Mouse (Mus musculus) CH12.LX (cell line): ENCODE results near the gene Pawr. TPM values are rescaled to one million over a fixed set of nuclear protein-coding genes. Genes with fewer than 3 reads are reported as not detected.

Experiments used
- DNase-seq: peaks from one replicate; pipeline ENCODE4 v3.0.0-alpha.2; 2013; ENCODE audit errors: extremely low read depth
- H3K27ac ChIP-seq: 2 replicates; pipeline ENCODE4 v1.5.1; 2012; ENCODE audit warnings: low read depth, mild to moderate bottlenecking, control low read depth, moderate library complexity; ENCODE audit not compliant: insufficient read depth
- H3K27me3 ChIP-seq: replicated peaks from 2 replicates; pipeline ENCODE3; 2012; ENCODE audit warnings: inconsistent platforms
- H3K36me3 ChIP-seq, 2 experiments: replicated peaks in 1 of 2; 2 replicates each; pipeline versions ENCODE3 to v1.6.1; 2012; ENCODE audit warnings: inconsistent platforms in 1 of 2, low read length in 1 of 2, mild to moderate bottlenecking in 1 of 2, mixed read lengths in 1 of 2, moderate library complexity in 1 of 2; ENCODE audit not compliant: control insufficient read depth in 1 of 2, insufficient read depth in 1 of 2
- H3K4me1 ChIP-seq, 2 experiments: 2 replicates each; pipeline ENCODE4 v1.6.1; 2012; ENCODE audit warnings: inconsistent platforms in 1 of 2, moderate library complexity in 1 of 2; ENCODE audit not compliant: insufficient read depth in 2 of 2, control insufficient read depth in 1 of 2
- H3K4me2 ChIP-seq: 2 replicates; pipeline ENCODE4 v1.6.1; 2012; ENCODE audit warnings: low read depth, mild to moderate bottlenecking, control low read depth; ENCODE audit not compliant: poor library complexity, insufficient read depth, severe bottlenecking
- H3K4me3 ChIP-seq, 3 experiments: fragments of 150-350 bp in 1 of 3; sonication (generic) in 1 of 3; replicated peaks in 1 of 3; 2 replicates each; pipeline versions ENCODE3 to v1.5.1; 2011 to 2012; ENCODE audit warnings: low read depth in 2 of 3, low read length in 2 of 3, mild to moderate bottlenecking in 2 of 3, moderate library complexity in 2 of 3, control low read depth in 1 of 3, improper control_type of control experiment in 1 of 3, inconsistent platforms in 1 of 3, mixed read lengths in 1 of 3; ENCODE audit not compliant: poor library complexity in 1 of 3
- H3K79me2 ChIP-seq: replicated peaks from 2 replicates; pipeline ENCODE4 v1.6.1; 2012; ENCODE audit warnings: mild to moderate bottlenecking, moderate library complexity; ENCODE audit not compliant: control insufficient read depth, poor library complexity, insufficient read depth, severe bottlenecking; ENCODE audit errors: extremely low read depth
- H3K9ac ChIP-seq: 2 replicates; pipeline ENCODE4 v1.6.1; 2012; ENCODE audit warnings: low read depth, mild to moderate bottlenecking, control low read depth, moderate library complexity; ENCODE audit not compliant: insufficient read depth
- H3K9me3 ChIP-seq: replicated peaks from 2 replicates; pipeline ENCODE3; 2012; ENCODE audit warnings: low read length, inconsistent platforms, mixed read lengths
- BHLHE40 ChIP-seq: IDR thresholded peaks from 2 replicates; pipeline ENCODE4 v1.6.1; 2011; ENCODE audit warnings: mild to moderate bottlenecking, low read depth, low read length, improper control_type of control experiment
- CHD2 ChIP-seq: IDR thresholded peaks from 2 replicates; pipeline ENCODE4 v1.6.1; 2011; ENCODE audit warnings: low read length, improper control_type of control experiment
- ELF1 ChIP-seq: IDR thresholded peaks from 2 replicates; pipeline ENCODE4 v1.6.1; 2014; ENCODE audit warnings: low read depth, mild to moderate bottlenecking, inconsistent platforms, low read length, improper control_type of control experiment
- ETS1 ChIP-seq: conservative IDR thresholded peaks from 2 replicates; pipeline ENCODE4 v1.6.1; 2012; ENCODE audit warnings: low read depth, mild to moderate bottlenecking, inconsistent platforms, low read length, improper control_type of control experiment, moderate library complexity
- GABPA ChIP-seq: IDR thresholded peaks from 2 replicates; pipeline ENCODE4 v1.6.1; 2012; ENCODE audit warnings: low read depth, low read length, improper control_type of control experiment, inconsistent platforms; ENCODE audit not compliant: insufficient replicate concordance
- JUN ChIP-seq: IDR thresholded peaks from 2 replicates; pipeline ENCODE4 v1.6.1; 2011; ENCODE audit warnings: low read depth, mild to moderate bottlenecking, low read length, improper control_type of control experiment, moderate library complexity; ENCODE audit not compliant: insufficient read depth
- JUND ChIP-seq: conservative IDR thresholded peaks from 2 replicates; pipeline ENCODE4 v1.6.1; 2011; ENCODE audit warnings: low read depth, low read length, improper control_type of control experiment
- MAX ChIP-seq: IDR thresholded peaks from 2 replicates; pipeline ENCODE4 v1.6.1; 2011; ENCODE audit warnings: low read length, improper control_type of control experiment
- MAZ ChIP-seq: IDR thresholded peaks from 2 replicates; pipeline ENCODE4 v1.6.1; 2012; ENCODE audit warnings: low read depth, mild to moderate bottlenecking, inconsistent platforms, low read length, improper control_type of control experiment, moderate library complexity
- MXI1 ChIP-seq: IDR thresholded peaks from 2 replicates; pipeline ENCODE4 v1.6.1; 2011; ENCODE audit warnings: mild to moderate bottlenecking, low read depth, low read length, improper control_type of control experiment
- MYC ChIP-seq: IDR thresholded peaks from 2 replicates; pipeline ENCODE4 v1.6.1; 2011; ENCODE audit warnings: low read depth, mild to moderate bottlenecking, improper control_type of control experiment, low read length
- NELFE ChIP-seq: IDR thresholded peaks from 2 replicates; pipeline ENCODE4 v1.6.1; 2011; ENCODE audit warnings: low read depth, low read length, improper control_type of control experiment
- NRF1 ChIP-seq: IDR thresholded peaks from 2 replicates; pipeline ENCODE4 v1.6.1; 2014; ENCODE audit warnings: low read depth, mild to moderate bottlenecking, inconsistent platforms, low read length, improper control_type of control experiment, moderate library complexity
- PAX5 ChIP-seq: IDR thresholded peaks from 2 replicates; pipeline ENCODE4 v1.6.1; 2012; ENCODE audit warnings: low read length, inconsistent platforms, mixed read lengths
- SMC3 ChIP-seq: IDR thresholded peaks from 2 replicates; pipeline ENCODE4 v1.6.1; 2011; ENCODE audit warnings: low read depth, low read length, improper control_type of control experiment
- ZC3H11A ChIP-seq: IDR thresholded peaks from 2 replicates; pipeline ENCODE4 v1.6.1; 2012; ENCODE audit warnings: low read depth, mild to moderate bottlenecking, inconsistent platforms, low read length, improper control_type of control experiment
- dilution Hi-C: fragments of 300-500 bp; cut with MboI; formaldehyde crosslinking; loops from 2 replicates; pipeline ENCODE4 v1.14.3; 2020; ENCODE audit warnings: low sequenced_read_pairs; ENCODE audit not compliant: extremely low pct_unique_long_range_greater_than_20kb, extremely low pct_ligation_motif_present
- in situ Hi-C: fragments of 300-500 bp; cut with MboI; formaldehyde crosslinking; loops from 3 replicates; pipeline ENCODE4 v1.14.3; 2019; ENCODE audit warnings: low sequenced_read_pairs, low pct_ligation_motif_present, low pct_unique_long_range_greater_than_20kb, mixed read lengths
- polyA plus RNA-seq: library from polyadenylated mRNA; unstranded; fragments of >175 nt; gene quantifications from 2 replicates; pipeline ENCODE4 v1.2.1, GENCODE M21; 2012; ENCODE audit warnings: low read depth; ENCODE audit not compliant: insufficient read length
- total RNA-seq, 2 experiments: library from RNA; depleted of rRNA; stranded (reverse); fragments of 300-350 nt in 1 of 2; fragments of >200 nt in 1 of 2; gene quantifications; 2 replicates each; pipeline ENCODE4 v1.2.3; 2012 to 2014

Gene Pawr
- total and polyA plus RNA-seq, 3 experiments: not detected

- no peaks in the 10 kb centered on the region for H3K79me2 ChIP-seq
- H3K9ac ChIP-seq: no peak overlapping the region
- dilution Hi-C loops (no loop called here), in situ Hi-C loops (no loop called here)
- H3K9me3 ChIP-seq: no peaks in the 10 kb centered on the region
- no peaks in the 10 kb centered on the region for H3K36me3 ChIP-seq
- no peaks in the 10 kb centered on the region for H3K4me1 ChIP-seq
- DNase-seq: no peak
- no peak overlapping the region for H3K27ac ChIP-seq
- no peaks in the 10 kb centered on the region for H3K27me3 ChIP-seq
- no peak overlapping the region for H3K4me3 ChIP-seq
- H3K4me2 ChIP-seq: no peak overlapping the region
- TF ChIP-seq BHLHE40: no peak
- no peak for TF ChIP-seq MAX
- TF ChIP-seq JUND: no peak
- no peak for TF ChIP-seq SMC3
- no peak for TF ChIP-seq ZC3H11A
- TF ChIP-seq PAX5: no peak
- no peak for TF ChIP-seq MAZ
- TF ChIP-seq NRF1: no peak
- no peak for TF ChIP-seq ELF1
- no peak for TF ChIP-seq JUN
- TF ChIP-seq MXI1: no peak
- TF ChIP-seq NELFE: no peak
- TF ChIP-seq ETS1: no peak
- TF ChIP-seq, all 38 proteins: peak for 0
Observed at GRCm38 (mm10) chr10:108406798-108407754, 75.2 kb downstream of the Pawr start.

- no peak for DNase-seq
- Histone ChIP-seq H3K79me2 (no peaks in the 10 kb centered on the region), H3K9ac (no peak overlapping the region), H3K4me2 (no peak overlapping the region), H3K4me3 (no peak overlapping the region), H3K27me3 (no peaks in the 10 kb centered on the region), H3K27ac (no peak overlapping the region), H3K36me3 (no peaks in the 10 kb centered on the region), H3K4me1 (no peaks in the 10 kb centered on the region), H3K9me3 (no peaks in the 10 kb centered on the region)
- in situ Hi-C loops: no loop called here
- no peak for TF ChIP-seq CHD2
- no peak for TF ChIP-seq GABPA
- TF ChIP-seq MAX: no peak
- no peak for TF ChIP-seq ZC3H11A
- TF ChIP-seq MYC: no peak
- dilution Hi-C loops: no loop called here
Observed at GRCm38 (mm10) chr10:108408025-108408424, 76.1 kb downstream of the Pawr start.
